In genomic region chr9:115361881-115362280, GRCm38 (mm10) we compare ENCODE assay signal across 26 mouse cellular contexts. TPM values are rescaled to one million over a fixed set of nuclear protein-coding genes. Genes with fewer than 3 reads are reported as not detected.
DNase-seq lines count a peak whose midpoint lies in the region; ATAC-seq and TF ChIP-seq lines count a peak whose summit lies in the region.
"Had no signal": no experiment of that assay in that cellular context is flagged by ENCODE, and none has a peak within 500 bp of the region (broad histone marks: within the 10 kb centered on the region; RNA-seq: fewer than 3 reads in every experiment).

No protein-coding gene starts in this region.

- no peak overlapping the region for H3K4me3 ChIP-seq in heart, embryonic 10.5 days
- H3K4me3 ChIP-seq in ES-E14 (ENCODE audit: insufficient read depth in 1 of 2, low read depth in 1 of 2, low read length in 2 of 2, poor library complexity in 1 of 2, severe bottlenecking in 1 of 2) = peak overlapping the region; percentile 59 to 62
- H3K4me3 ChIP-seq: embryonic facial prominence, embryonic 13.5 days; embryonic facial prominence, embryonic 15.5 days; erythroblast, embryonic 14.5 days; forebrain, embryonic 10.5 days; forebrain, embryonic 12.5 days had no signal

- H3K9ac ChIP-seq in ES-E14 (ENCODE audit: insufficient read depth, low read depth, low read length, poor library complexity, severe bottlenecking) = peak overlapping the region; percentile 71; the same call in 1 of the 2 replicates
- H3K9ac ChIP-seq: embryonic facial prominence, embryonic 13.5 days; embryonic facial prominence, embryonic 15.5 days; forebrain, embryonic 12.5 days had no signal

- H3K4me1 ChIP-seq in heart, embryonic 10.5 days = peaks cover 6% of the 10 kb centered on the region
- H3K4me1 ChIP-seq in ES-E14 (ENCODE audit: control insufficient read depth in 2 of 2, insufficient read depth in 2 of 2, low read length in 2 of 2, poor library complexity in 1 of 2) = no peaks in the 10 kb centered on the region; a peak in 1 of 4 replicates
- H3K4me1 ChIP-seq: embryonic facial prominence, embryonic 15.5 days; forebrain, embryonic 12.5 days had no signal

- DNase-seq in heart, adult 11 months = peak; percentile 61
- no peak for DNase-seq in heart, embryonic 10.5 days (ENCODE audit: low spot score)
- no peak for DNase-seq in ES-E14 (ENCODE audit: low read depth, low spot score)
- peak; percentile 59 for DNase-seq in ZHBTc4 (ENCODE audit: low read depth, low spot score)
- DNase-seq in gastrocnemius, postnatal 10 days = no peak
- DNase-seq: adrenal gland, adult 2 months; adrenal gland, postnatal 10 days; adrenal gland, postnatal 25 days; B cell, adult 2 months; cerebellum, adult 11 months; cerebellum, adult 18-20 months; cerebellum, adult 8-10 months; cerebellum, adult 9-11 months; cerebellum, postnatal 14 days; cerebellum, postnatal 36 days; embryo, embryonic 11 days had no signal

- in situ Hi-C loops in ES-E14 (cut with MboI; ENCODE audit: low sequenced_read_pairs in 2 of 2, unreplicated experiment in 2 of 2) = no loop called here

- no peaks in the 10 kb centered on the region for H3K27me3 ChIP-seq in heart, embryonic 10.5 days (ENCODE audit: insufficient read depth, poor library complexity, severe bottlenecking)
- H3K27me3 ChIP-seq: CH12.LX; embryonic facial prominence, embryonic 13.5 days; embryonic facial prominence, embryonic 15.5 days; forebrain, embryonic 12.5 days had no signal

- ATAC-seq in frontal cortex, adult (ENCODE audit: low TSS enrichment) = no peak
- ATAC-seq: CD4-positive, CD25-positive, alpha-beta regulatory T cell, adult 4 months; forebrain, embryonic 14.5 days; forebrain, embryonic 16.5 days had no signal

- H3K36me3 ChIP-seq in heart, embryonic 10.5 days = no peaks in the 10 kb centered on the region
- peaks cover 4% of the 10 kb centered on the region; the same call in 1 of the 2 replicates for H3K36me3 ChIP-seq in ES-E14 (ENCODE audit: control insufficient read depth, insufficient read depth, low read length, poor library complexity, severe bottlenecking)
- H3K36me3 ChIP-seq: embryonic facial prominence, embryonic 13.5 days; embryonic facial prominence, embryonic 15.5 days; forebrain, embryonic 10.5 days; forebrain, embryonic 12.5 days had no signal

- H3K9me3 ChIP-seq in heart, embryonic 10.5 days = no peaks in the 10 kb centered on the region
- H3K9me3 ChIP-seq in ES-E14 (ENCODE audit: control insufficient read depth, insufficient read depth, low read depth, low read length) = no peaks in the 10 kb centered on the region
- H3K9me3 ChIP-seq: embryonic facial prominence, embryonic 13.5 days; embryonic facial prominence, embryonic 15.5 days had no signal

- no peak overlapping the region for H3K27ac ChIP-seq in heart, embryonic 10.5 days
- peak overlapping the region; percentile 69; the same call in 1 of the 2 replicates for H3K27ac ChIP-seq in ES-E14 (ENCODE audit: insufficient read depth, low read depth, low read length, poor library complexity, severe bottlenecking)
- H3K27ac ChIP-seq: embryonic facial prominence, embryonic 13.5 days; embryonic facial prominence, embryonic 15.5 days; forebrain, embryonic 10.5 days; forebrain, embryonic 12.5 days had no signal

- WGBS in heart, embryonic 10.5 days = 87% methylated on average over 11 of the region's 11 CpGs

TF ChIP-seq in ES-E14, 5 proteins besides CTCF, POLR2A, EP300 and RAD21:
- TF ChIP-seq ZNF384 (IDR thresholded peaks at IDR 0.05; ENCODE audit: low read depth, low read length) (no peak), HCFC1 (IDR thresholded peaks at IDR 0.05; ENCODE audit: borderline replicate concordance, insufficient read depth, low read length) (no peak), ZC3H11A (IDR thresholded peaks at IDR 0.05; ENCODE audit: borderline replicate concordance, low read depth, low read length) (no peak), MAFK (IDR thresholded peaks at IDR 0.05; ENCODE audit: insufficient read depth, low read depth, low read length) (no peak), CHD2 (IDR thresholded peaks at IDR 0.05; ENCODE audit: low read depth, low read length) (no peak)
TF ChIP-seq in ES-E14: peak in this region for 0.

RNA-seq across cellular contexts. Expression of gene Stt3b, which starts 51.7 kb away (rescaled TPM):
- 101 TPM in 2 replicates for polyA plus RNA-seq in heart, embryonic 10.5 days (2016; fragmentation: Nextera tagmentation; extraction: Ambion mirVana)
- total RNA-seq in ES-E14 (2012; rRNA removed) = 150 and 160 TPM in 2 replicates
- total RNA-seq in gastrocnemius, postnatal 10 days (2021) = 10 to 100 TPM; 64.8 to 69.5 TPM

Comparison
In these comparisons a context has a peak if more than half of its experiments do, and no peak if none do; other contexts are left out.
1. DNase-seq: peak in heart, adult 11 months (single experiment) and ZHBTc4 (single experiment); none in heart, embryonic 10.5 days (single experiment), ES-E14 (single experiment) and gastrocnemius, postnatal 10 days (single experiment).